Mouse (Mus musculus) right cerebral cortex, postnatal 25 days (tissue): ENCODE data around the gene Sox6.

Source experiments
- DNase-seq: peaks from one replicate; pipeline ENCODE4 v3.0.0; 2022

Sox6 gene

GRCm38 (mm10) chr7:115984076-115984475 lies 54.5 kb downstream of the Sox6 start:
- DNase-seq: no peak

- DNase-seq: no peak
These were observed 58.6 kb downstream of the Sox6 start for GRCm38 (mm10) chr7:115979813-115980512.

DNA sequence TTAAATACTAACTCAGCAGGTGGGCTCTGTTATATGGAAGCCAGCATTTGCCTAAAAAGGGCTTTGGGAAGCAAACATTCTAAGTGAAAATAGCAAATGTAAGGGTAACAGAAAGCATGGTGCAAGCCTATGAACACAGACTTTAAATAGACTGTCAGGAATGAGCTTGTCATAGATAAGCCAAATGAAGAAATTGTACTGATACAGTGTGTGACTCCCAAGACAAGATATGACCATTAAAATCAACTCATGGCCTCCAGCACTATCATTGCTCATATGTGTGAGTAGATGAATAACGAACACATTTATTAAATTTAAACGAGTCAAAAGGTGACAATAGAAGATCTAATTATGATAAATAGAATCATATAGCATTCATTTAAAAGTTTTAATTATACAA lies 64.1 kb downstream of the Sox6 start:
- DNase-seq: no peak

DNA sequence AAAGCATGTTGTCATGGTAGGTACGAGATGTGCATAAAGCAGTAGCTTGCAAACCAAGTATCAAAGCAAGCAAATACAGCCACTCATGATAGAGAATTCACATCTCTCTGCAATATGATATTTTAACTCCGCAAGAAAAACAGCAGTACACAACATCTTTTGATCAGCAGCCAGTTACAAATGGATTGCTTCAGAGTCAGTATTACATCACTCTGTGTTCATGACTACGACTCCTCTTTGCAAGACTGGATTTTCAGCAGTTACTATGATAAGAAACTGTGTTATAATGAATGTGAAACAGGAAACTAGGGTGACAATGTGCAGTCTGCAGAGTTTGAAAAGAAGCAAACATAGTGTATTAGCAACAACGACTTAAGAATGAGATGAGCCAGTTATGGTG lies 71.4 kb downstream of the Sox6 start:
- DNase-seq: no peak

GRCm38 (mm10) chr7:115966181-115966580 lies 72.4 kb downstream of the Sox6 start:
- DNase-seq: peak; percentile 42

DNA sequence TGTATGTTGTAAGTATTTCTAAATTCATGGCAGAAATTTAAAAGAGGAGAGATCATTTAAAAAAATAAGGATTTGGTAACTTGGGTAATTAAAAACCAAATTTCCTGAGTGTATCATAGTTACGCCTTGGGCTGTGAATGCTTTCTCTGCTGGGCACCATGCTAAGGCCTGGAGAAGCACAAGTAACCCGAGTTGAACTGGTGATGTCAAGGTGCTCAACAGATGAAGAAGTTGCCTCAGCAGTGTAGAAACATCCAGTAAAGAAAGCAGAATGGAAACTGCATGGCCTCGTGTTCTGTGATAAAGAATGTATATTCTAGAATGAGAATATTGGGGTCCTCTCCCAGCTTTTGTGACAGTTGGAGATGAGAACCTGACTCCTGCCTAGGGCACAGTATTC lies 85.5 kb downstream of the Sox6 start:
- no peak for DNase-seq

GRCm38 (mm10) chr7:115952235-115952634 lies 86.4 kb downstream of the Sox6 start:
- no peak for DNase-seq

GRCm38 (mm10) chr7:115951689-115952088 lies 86.9 kb downstream of the Sox6 start:
- no peak for DNase-seq

DNA sequence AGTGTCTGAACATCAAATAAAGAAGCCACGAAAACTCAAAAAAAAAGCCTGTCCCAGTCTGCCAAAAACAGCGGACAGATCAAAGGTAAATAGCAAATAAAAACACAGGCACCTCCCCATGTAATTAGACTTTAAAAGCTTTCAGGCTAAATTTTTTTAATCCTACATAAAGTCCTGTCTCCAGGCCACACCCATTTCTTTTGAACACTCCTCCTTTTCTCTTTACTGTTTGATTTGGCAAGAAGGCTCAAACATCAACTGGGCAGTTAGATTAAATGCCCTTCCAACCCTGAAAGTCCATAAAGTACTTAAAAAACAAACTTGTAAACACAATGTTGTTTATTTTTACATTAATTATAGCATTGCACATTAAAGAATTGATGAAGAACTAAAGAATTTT lies 90.7 kb downstream of the Sox6 start:
- DNase-seq: no peak

DNA sequence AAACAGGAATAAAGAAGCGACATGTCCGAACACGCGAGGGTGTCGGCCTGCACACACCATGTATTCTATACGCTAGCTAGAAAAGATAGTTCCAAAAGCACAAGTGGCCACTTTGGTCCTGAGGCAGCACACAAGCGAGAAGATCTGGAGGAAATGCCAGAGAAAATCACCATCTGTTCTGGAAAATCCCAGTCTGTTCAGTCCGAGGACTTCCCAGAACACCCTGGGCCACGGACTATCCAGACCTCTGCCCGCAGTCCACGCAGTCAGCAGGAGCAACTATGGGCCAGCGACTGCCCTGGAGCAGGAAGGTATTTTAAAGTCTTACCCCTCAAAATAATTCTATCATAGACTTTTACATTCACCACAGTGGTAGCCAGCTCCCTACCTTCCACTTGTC lies 92.0 kb downstream of the Sox6 start:
- DNase-seq: no peak

GRCm38 (mm10) chr7:115945516-115945915 lies 93.1 kb downstream of the Sox6 start:
- no peak for DNase-seq

DNA sequence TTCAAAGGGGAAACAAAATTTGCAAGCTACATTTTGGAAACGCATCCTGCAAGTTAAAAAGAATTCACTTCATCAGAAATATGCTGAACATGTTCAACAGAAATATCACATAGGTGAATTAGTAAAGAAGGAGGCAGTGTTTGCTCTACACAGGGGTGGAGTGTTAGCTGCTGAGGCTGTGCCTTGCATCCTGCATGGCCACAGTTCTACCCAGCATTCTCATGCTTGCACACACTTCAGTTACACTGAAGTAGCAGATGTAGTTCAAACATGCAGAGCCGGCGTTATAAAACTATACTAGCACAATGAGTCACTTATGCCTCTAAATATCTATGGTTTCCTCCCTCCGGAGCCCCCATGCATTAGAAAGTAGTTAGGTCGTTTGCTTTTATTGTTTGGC lies 94.3 kb downstream of the Sox6 start:
- no peak for DNase-seq

DNA sequence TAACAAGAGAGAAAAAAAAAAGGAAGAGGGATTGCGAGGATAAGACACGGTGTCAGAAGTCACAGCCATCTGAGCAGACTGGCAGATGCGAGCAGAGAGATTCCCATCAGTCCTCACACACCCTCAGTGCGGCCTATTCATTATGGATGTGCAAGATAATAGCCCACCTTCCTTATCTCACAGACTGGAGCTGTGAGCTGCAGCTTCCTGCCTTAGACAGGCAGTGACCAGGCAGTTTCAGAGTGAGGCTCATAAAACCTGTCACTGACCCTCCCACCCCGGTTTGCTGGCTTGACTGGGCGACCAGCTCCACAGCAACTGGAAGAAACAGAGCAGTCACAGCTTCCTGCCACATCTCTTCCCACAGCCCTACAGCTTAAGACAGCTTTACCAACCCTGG lies 96.8 kb downstream of the Sox6 start:
- DNase-seq: no peak

DNA sequence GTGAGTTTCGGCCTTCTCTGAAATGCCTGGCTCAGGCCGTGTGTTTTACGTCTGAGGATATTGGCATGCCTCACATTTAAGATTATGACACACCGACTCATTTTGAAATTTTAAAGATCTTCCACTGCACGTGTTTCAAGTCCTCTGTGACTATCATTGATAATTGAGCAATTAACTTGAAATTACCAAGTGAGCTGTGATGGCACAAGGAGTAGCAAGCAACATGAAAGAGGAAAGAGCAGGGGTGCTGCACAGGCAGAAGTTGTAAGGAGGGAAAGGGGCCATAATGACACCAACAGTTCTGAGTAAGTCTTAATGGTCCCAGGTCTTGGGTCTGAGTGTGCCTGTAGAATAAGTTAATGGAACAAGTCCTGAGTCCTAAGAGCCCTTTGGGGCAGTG lies 99.3 kb downstream of the Sox6 start:
- DNase-seq: no peak

DNA sequence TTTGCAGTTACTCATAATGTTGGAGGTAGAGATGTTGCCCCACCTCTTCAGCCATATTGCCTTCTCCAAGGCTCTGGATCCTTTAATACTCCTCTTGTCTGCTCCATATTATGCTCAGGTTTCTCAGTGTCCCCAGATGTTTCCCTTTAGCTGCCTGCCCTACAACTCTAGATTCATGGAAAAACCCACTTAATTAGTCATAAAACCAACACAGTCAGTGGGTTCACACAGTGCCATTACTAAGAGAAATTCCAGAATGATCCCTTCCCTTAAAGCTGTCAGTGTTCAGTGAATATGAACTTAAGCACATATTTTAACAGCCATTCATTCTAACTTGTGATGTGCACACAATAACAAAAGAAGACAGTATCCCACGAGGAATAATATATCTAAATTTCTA lies 101.7 kb downstream of the Sox6 start:
- DNase-seq: no peak

DNA sequence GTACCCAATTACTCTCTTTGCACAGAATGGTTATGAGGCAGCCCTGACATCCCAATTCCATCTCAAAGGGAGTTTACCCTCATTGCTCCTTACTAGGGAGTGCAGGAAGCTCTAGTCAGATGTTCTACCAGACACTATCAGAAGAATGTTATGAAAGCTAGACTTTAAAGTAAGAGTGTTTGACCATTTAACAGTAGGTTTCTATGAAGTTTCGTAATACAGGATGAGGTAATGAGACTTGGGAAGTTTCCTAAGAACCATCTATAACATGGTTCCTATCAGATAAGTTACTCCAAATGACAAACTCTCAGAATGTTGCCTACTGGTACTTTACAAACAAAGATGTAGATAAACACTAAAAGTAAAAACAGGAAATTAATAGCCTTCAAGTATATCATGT lies 123.3 kb downstream of the Sox6 start:
- no peak for DNase-seq

GRCm38 (mm10) chr7:115910313-115910712 lies 128.3 kb downstream of the Sox6 start:
- no peak for DNase-seq

- no peak for DNase-seq
These were observed 133.8 kb downstream of the Sox6 start for GRCm38 (mm10) chr7:115904798-115905207.

DNA sequence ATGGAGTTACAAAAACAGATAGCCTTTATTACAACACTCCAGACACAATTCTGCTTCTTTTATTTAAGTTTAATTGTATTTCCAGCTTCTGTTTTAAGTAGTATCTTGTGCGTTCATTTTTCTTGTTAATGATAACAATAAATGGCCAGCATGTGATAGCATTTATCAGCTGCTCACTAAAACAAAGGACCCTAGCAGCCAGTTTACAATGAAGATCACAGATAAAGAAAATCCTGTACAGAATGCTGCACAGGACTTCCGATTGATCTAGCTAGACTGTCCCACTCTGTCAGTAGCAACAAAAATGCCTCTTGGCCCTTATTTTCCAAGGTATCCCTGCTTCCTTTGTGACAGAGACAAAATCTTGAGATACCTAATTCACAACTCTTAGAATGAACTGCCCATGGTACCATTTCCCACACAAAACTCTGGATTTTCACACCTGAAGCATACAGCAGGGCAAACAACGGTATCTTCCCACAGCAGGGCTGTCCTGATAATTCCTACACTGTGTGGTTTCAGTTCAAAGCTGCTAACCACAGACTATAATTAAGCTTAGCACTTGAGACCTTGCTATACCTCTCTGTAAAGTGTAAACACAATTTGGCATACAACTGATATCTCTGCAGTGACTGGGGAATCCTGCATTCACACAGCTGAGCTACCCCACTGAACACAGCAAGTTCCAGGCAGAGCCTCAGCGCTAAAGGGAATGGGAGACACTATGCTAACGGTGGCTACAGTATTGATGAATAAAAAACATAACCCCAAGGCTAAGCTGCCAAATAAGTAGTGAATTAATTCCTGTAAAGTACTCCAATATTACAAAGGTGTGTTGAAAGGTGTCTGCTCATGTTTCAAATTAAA lies 134.4 kb downstream of the Sox6 start:
- DNase-seq: no peak

DNA sequence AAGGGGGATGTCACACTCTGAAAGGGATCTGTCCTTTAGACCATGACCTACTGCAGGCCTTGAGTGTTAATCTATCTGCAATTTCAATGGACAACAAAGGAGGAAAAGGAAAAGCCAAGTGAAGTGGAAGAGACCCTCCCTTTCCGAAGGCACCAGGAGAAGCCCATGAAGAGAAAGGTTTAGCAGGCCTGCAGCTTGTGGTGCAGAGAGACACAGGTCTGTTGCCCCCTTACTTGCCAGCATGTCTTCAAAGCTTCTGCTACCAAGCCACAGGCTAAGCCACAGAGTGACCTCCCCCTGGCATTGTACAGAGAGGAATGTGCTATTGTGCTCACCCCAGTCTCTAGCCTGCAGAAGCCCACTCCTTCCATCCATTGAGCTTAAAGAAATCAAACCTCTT lies 135.2 kb downstream of the Sox6 start:
- no peak for DNase-seq

GRCm38 (mm10) chr7:115895831-115896230 lies 142.8 kb downstream of the Sox6 start:
- no peak for DNase-seq

- no peak for DNase-seq
These were observed 143.4 kb downstream of the Sox6 start for GRCm38 (mm10) chr7:115895028-115895671.

DNA sequence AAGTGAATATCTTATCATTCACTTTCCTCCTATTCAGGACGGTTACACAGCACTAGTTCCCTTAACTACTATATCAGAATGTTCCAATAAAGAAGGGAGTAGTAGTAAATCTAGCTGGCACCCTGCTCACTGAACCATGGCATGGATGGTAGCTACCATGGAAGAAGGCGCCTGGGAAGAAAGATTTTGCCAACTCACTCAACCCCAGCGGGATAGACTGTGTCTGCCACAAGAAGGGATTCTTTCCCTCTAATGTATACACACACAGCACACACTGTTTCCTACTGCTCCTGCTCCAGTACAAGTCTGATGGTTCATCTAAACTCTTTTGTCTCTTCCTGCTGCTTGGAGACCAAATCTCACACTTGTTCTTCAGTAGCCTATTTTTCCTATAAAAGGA lies 147.1 kb downstream of the Sox6 start:
- no peak for DNase-seq

DNA sequence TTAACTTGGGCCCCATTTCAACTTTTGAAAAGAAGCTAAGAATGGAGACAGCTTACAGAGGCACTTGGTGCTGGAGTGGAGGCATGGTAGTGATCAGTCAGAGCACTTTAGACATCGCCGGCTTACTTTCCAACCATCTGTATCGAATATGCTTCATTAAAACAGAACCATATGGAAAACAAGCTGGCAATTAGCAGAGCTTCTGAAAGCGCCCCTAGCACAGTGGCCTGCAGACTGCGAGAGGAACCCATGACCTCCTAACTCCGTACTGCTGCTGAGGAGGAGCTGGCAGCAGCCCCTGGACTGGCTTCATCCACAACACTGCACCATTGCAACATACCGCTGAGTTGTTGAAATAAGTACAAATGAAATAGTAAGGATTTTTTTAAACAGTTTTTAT lies 148.7 kb downstream of the Sox6 start:
- DNase-seq: no peak
